Mouse (Mus musculus) kidney, postnatal 25 days (tissue): ENCODE measurements around the gene Gm9639.
"Not testable (repeated sequence)": the region's sequence is repeated elsewhere in the genome, so short reads cannot be mapped to it uniquely, and the experiment has no call there.

Experiments
- DNase-seq, 2 experiments: peaks; one replicate each; pipeline ENCODE4 v3.0.0; 2021; ENCODE audit warnings: mixed read lengths in 2 of 2

Gm9639 gene

GRCm38 (mm10) chr10:77794976-77795375 lies at the start of gene Gm9639:
Gene Gm9639 (minus strand): TSS chr10:77795076.
- DNase-seq = no peak

GRCm38 (mm10) chr10:77839006-77839405 lies 44.1 kb upstream of the Gm9639 start:
- DNase-seq = no peak

GRCm38 (mm10) chr10:77835647-77836046 lies 40.8 kb upstream of the Gm9639 start, which contains the start of gene Krtap10-10:
Gene Krtap10-10 (plus strand): TSS chr10:77835947.
- DNase-seq = no peak

GRCm38 (mm10) chr10:77826951-77827350 lies 32.1 kb upstream of the Gm9639 start, which contains the start of gene Krtap10-4:
Gene Krtap10-4 (minus strand): TSS chr10:77827095.
- no peak for DNase-seq

GRCm38 (mm10) chr10:77819203-77819602 lies 24.3 kb upstream of the Gm9639 start:
- no peak for DNase-seq

GRCm38 (mm10) chr10:77818523-77818922 lies 23.6 kb upstream of the Gm9639 start:
- DNase-seq = no peak

- peak in 1 of 2 experiments; percentile 27 for DNase-seq
Measured at GRCm38 (mm10) chr10:77815514-77815913, 20.6 kb upstream of the Gm9639 start.

GRCm38 (mm10) chr10:77814382-77814781 lies 19.5 kb upstream of the Gm9639 start, which contains the start of gene Gm2696:
Gene Gm2696 (plus strand): TSS chr10:77814682.
- no peak for DNase-seq

GRCm38 (mm10) chr10:77811743-77812142 lies 16.9 kb upstream of the Gm9639 start, which contains the start of gene Gm9507:
Gene Gm9507 (minus strand): TSS chr10:77811843.
- no peak for DNase-seq

GRCm38 (mm10) chr10:77804095-77804494 lies 9.2 kb upstream of the Gm9639 start:
- DNase-seq = no peak

GRCm38 (mm10) chr10:77798921-77799508 lies 4.1 kb upstream of the Gm9639 start, which contains the start of gene Gm19668:
Gene Gm19668 (minus strand): TSS chr10:77799133.
- no peak for DNase-seq

GRCm38 (mm10) chr10:77798164-77798920 lies 3.5 kb upstream of the Gm9639 start:
- DNase-seq = not testable (repeated sequence)

- DNase-seq = no peak
Measured at GRCm38 (mm10) chr10:77797677-77798076, 2.8 kb upstream of the Gm9639 start.

GRCm38 (mm10) chr10:77788621-77789020 lies 6.3 kb downstream of the Gm9639 start:
- no peak for DNase-seq

- not testable (repeated sequence) for DNase-seq
Measured at GRCm38 (mm10) chr10:77787876-77788275, 7.0 kb downstream of the Gm9639 start, which contains the start of gene Gm7137. Gene Gm7137 (minus strand): TSS chr10:77788200.

GRCm38 (mm10) chr10:77783396-77783795 lies 11.5 kb downstream of the Gm9639 start:
- DNase-seq = not testable (repeated sequence)

GRCm38 (mm10) chr10:77782442-77782841 lies 12.4 kb downstream of the Gm9639 start, which contains the start of gene Gm3250:
Gene Gm3250 (minus strand): TSS chr10:77782542.
- DNase-seq = not testable (repeated sequence)

- DNase-seq = not testable (repeated sequence)
Measured at GRCm38 (mm10) chr10:77776844-77777243, 18.0 kb downstream of the Gm9639 start, which contains the start of gene Gm7138. Gene Gm7138 (minus strand): TSS chr10:77776944.

- not testable (repeated sequence) for DNase-seq
Measured at GRCm38 (mm10) chr10:77772142-77772541, 22.7 kb downstream of the Gm9639 start.

GRCm38 (mm10) chr10:77771225-77771624 lies 23.7 kb downstream of the Gm9639 start, which contains the start of gene Gm3238:
Gene Gm3238 (minus strand): TSS chr10:77771325.
- not testable (repeated sequence) for DNase-seq

GRCm38 (mm10) chr10:77769727-77770126 lies 25.1 kb downstream of the Gm9639 start:
- DNase-seq = no peak

- not testable (repeated sequence) for DNase-seq
Measured at GRCm38 (mm10) chr10:77759582-77759981, 35.3 kb downstream of the Gm9639 start, which contains the start of gene Gm3233. Gene Gm3233 (minus strand): TSS chr10:77759682.

GRCm38 (mm10) chr10:77753448-77753847 lies 41.4 kb downstream of the Gm9639 start:
- DNase-seq = no peak
